Mouse (Mus musculus): Measurements from ENCODE around the gene Mab21l3. TPM values are rescaled to one million over a fixed set of nuclear protein-coding genes. Genes with fewer than 3 reads are reported as not detected.

Gene Mab21l3
- 0.03 and 0.05 TPM in 2 replicates for polyA plus RNA-seq (2021; fragmentation: Nextera tagmentation)
- long read RNA-seq, experiment 1, result 0 reads
- long read RNA-seq, experiment 2, result 0 reads

DNA sequence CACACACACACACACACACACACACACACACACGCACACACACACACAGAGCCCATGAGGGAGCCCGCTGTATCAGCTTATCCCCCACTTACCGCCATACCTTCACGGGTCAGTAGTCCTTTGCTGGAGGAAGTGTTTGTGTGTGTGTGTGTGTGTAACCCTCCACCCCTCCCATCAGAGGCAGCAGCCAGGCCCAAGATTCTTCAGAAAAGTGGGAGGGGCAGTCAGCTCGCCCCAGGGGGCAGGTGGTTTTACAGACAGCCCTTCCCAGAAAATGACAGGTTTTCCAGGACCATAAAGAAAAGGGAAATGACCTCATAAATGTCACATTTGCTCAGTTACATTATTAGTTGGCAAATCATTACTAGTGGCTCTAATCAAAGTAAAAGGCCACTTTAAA lies at the start of gene Mab21l3:
Gene Mab21l3, minus strand, starts transcription at position 144 of the 400 bp plus-strand sequence.

Other genes starting within 250 kb of the Mab21l3 start
- gene Atp1a1, start 244.3 kb downstream of the Mab21l3 start, polyA plus RNA-seq (2021; fragmentation: Nextera tagmentation), result 201 and 214 TPM in 2 replicates
- 1.3 and 1.5 TPM in 2 replicates for gene Slc22a15, start 75.5 kb upstream of the Mab21l3 start, polyA plus RNA-seq (2021; fragmentation: Nextera tagmentation)
- gene Nhlh2, start 161.1 kb upstream of the Mab21l3 start, polyA plus RNA-seq (2021; fragmentation: Nextera tagmentation), result 0.03 and 0.10 TPM in 2 replicates
- gene Casq2, start 237.5 kb upstream of the Mab21l3 start, polyA plus RNA-seq (2021; fragmentation: Nextera tagmentation), result 0.80 and 0.88 TPM in 2 replicates